Mouse (Mus musculus) testis, adult 2 months (tissue): Measurements from ENCODE around the gene Vangl2.

Experiments
- CTCF ChIP-seq: fragments of 200-500 bp; IDR thresholded peaks from 2 replicates; pipeline ENCODE4 v1.5.1; 2012; ENCODE audit warnings: low read depth, mild to moderate bottlenecking, inconsistent platforms, low read length, moderate library complexity; ENCODE audit not compliant: control insufficient read depth, insufficient read depth, insufficient replicate concordance
- POLR2A ChIP-seq: fragments of 200-500 bp; IDR thresholded peaks from 2 replicates; pipeline ENCODE4 v1.6.1; 2012; ENCODE audit warnings: low read depth, mild to moderate bottlenecking, inconsistent platforms, low read length, moderate library complexity; ENCODE audit not compliant: control insufficient read depth

DNA sequence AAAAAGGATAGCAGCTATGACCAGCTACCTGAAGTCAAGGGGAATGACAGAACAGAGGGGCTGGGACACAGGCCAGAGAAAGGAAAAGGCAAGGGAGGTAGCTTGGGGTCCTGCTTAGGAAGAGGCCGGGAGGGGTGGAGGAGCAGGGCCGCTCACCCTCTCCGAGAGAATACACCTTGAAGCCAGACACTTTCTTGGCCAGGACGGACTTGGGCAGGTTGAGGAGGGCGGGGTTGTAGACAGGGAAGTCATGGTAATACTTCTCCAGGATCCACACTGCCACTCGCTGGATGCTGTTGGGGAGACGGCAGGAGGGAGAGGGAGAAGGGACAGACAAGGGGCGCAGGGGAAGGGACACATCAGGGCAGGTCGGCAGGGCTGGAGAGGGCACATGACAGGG lies 19.9 kb downstream of the Vangl2 start:
- TF ChIP-seq POLR2A (no peak), CTCF (no peak)
